Mouse (Mus musculus) embryonic stem cell, embryonic (primary cell): ENCODE measurements around the gene Fam25c.

Source experiments
- CTCF ChIA-PET, 4 experiments: fragments of 300-600 bp in 2 of 4; fragments of 350-600 bp in 2 of 4; sonication (Branson Sonifier 250); formaldehyde crosslinking; loops; one replicate each; lab custom pipeline; 2022; ENCODE audit warnings: inconsistent platforms in 2 of 4; lab: Charles Lee
- POLR2A ChIA-PET, 4 experiments: fragments of 300-600 bp in 2 of 4; fragments of 350-600 bp in 2 of 4; sonication (Branson Sonifier 250); formaldehyde crosslinking; loops; one replicate each; lab custom pipeline; 2022; ENCODE audit warnings: antibody characterized with exemption in 4 of 4, inconsistent platforms in 1 of 4; lab: Charles Lee

The Fam25c gene

DNA sequence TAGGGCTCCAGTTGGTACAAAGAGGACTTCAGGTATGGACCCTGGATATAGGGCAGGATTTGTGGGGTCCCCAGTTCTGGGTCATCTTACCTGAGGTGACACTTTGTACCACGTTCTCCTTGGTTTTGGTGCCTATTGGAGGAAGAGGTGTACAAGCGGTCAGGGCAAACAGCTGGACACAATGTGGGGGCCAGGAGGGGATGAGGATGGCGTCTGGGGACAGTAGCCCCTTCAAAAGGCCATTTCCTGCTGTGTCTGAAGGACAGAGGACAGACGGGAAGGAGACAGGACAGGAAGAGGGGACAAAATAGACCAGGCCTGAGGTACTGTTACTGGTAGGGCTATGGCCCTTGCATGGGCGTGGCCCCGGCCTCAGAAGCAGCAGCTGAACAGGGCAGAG, 18.3 kb upstream of the Fam25c start:
- ChIA-PET CTCF (interaction anchor here in 1 of 4 experiments (1.1 to 2.6 kb wide), 6 partner anchors 25 to 293 kb away, joined by 3 to 27 read pairs (median 5); no protein-coding TSS in a partner anchor), POLR2A (interaction anchor here (0.6 to 45.1 kb wide), 7 partner anchors 12 to 301 kb away, joined by 3 to 2339 read pairs (median 153); partner anchors contain the start of genes Glud1 (in 2 of the 4), Shld2 (in 2 of the 4) and Fam25c (in 1 of the 4))

DNA sequence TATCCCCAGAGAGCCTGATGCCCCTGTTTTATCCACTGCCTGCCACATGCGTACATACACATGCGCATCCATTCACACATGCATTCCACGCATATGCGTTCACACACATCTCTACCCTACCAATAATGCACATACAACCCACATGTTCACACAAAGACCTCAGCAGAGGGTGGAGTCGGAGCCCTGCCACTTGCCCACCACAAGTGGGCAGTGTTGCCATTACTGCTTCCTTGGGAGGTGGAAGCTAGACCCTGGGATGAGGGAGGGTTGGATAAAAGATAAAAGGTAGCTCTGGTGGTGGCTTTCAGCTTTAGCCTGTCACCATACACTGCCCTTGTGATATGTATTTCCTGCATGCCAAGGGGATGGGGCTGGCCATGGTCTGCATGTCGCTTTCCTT, 17.4 kb upstream of the Fam25c start:
- ChIA-PET POLR2A (interaction anchor here in 3 of 4 experiments (0.6 to 45.1 kb wide), 20 partner anchors 9 to 288 kb away, joined by 3 to 2339 read pairs (median 5); partner anchors contain the start of genes Fam25c (in 1 of the 3), Glud1 (in 1 of the 3) and Shld2 (in 1 of the 3)), CTCF (interaction anchor here (0.5 to 2.6 kb wide), 54 partner anchors 8 to 413 kb away, joined by 3 to 29 read pairs (median 4); partner anchors contain the start of gene Fam25c (in 1 of the 4))

DNA sequence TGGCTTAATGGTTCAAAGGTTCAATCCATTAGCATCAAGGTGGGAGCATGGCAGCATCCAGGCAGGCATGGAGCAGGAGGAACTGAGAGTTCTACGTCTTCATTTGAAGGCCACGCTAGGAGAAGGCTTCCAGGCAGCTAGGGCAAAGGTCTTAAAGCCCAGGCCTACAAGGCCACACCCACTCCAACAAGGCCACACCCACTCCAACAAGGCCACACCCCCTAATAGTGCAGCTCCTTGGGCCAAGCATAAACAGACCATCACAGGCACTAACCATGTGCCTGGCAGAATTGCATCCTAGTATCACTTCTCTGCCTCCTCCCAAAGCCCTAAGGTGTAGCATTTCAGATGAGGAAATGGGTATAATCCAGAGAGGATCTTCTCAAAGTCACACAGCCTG, 16.5 kb upstream of the Fam25c start:
- POLR2A ChIA-PET, result interaction anchor here (0.6 to 45.1 kb wide), 17 partner anchors 9 to 289 kb away, joined by 3 to 2339 read pairs (median 5); partner anchors contain the start of genes Fam25c (in 1 of the 4), Glud1 (in 1 of the 4) and Shld2 (in 1 of the 4)
- CTCF ChIA-PET, result interaction anchor here (0.7 to 2.6 kb wide), 31 partner anchors 8 to 413 kb away, joined by 3 to 29 read pairs (median 4); partner anchors contain the start of gene Fam25c (in 1 of the 4)

- POLR2A ChIA-PET, result interaction anchor here in 2 of 4 experiments (2.4 to 61.1 kb wide), 4 partner anchors 9 to 30 kb away, joined by 10 to 2339 read pairs (median 1248); partner anchors contain the start of genes Fam25c (in 1 of the 2), Glud1 (in 1 of the 2), Mmrn2 (in 1 of the 2) and Shld2 (in 1 of the 2)
- CTCF ChIA-PET, result interaction anchor here in 1 of 4 experiments (2.4 kb wide), 1 partner anchor 31 kb away, joined by 14 read pairs; no protein-coding TSS in a partner anchor
Measured at GRCm38 (mm10) chr14:34370921-34371320, 15.7 kb upstream of the Fam25c start.

DNA sequence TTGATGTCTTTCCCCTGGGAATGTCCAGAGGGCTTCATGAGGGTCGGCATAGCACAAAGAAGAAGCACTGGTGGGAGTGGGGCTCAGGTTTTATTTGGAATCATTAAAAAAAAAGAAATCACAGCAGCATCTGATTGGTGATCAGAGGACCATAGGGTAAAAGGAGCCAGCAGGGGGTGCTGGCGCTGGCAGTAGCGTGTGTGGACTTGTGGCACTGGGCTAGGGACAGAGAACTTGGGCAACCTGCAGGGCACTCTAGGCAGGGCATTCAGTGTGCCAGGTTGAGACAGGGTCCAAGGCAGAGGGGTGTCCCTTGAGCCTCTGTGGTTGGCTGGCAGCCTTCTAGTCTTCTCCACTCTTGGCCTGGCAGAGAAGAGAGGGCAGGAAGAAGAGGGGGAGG, 15.0 kb upstream of the Fam25c start:
- ChIA-PET CTCF (no interaction called here), POLR2A (interaction anchor here in 2 of 4 experiments (3.7 to 61.1 kb wide), 3 partner anchors 8 to 30 kb away, joined by 34 to 2339 read pairs (median 2339); partner anchors contain the start of genes Fam25c (in 1 of the 2), Glud1 (in 1 of the 2), Mmrn2 (in 1 of the 2) and Shld2 (in 1 of the 2))

DNA sequence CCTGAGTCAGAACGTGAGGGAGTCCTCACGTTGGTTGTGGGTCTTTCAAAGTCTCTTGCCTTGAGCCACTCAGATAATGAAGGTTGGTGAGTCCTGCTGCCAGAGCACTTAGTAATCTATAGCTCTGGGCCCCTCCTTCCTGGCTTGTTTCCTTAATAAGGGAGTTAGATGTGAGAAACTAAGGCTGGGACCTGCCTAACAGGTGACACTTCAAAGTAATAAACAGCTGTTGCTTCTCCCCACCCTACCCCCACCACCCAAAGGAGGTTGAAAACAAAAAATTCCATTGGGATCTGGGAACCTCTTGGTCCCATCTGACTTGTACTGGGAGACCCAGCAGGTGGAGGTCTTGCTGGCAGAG, 9.9 kb upstream of the Fam25c start:
- ChIA-PET POLR2A (interaction anchor here in 3 of 4 experiments (0.7 to 61.1 kb wide), 16 partner anchors 6 to 285 kb away, joined by 3 to 2339 read pairs (median 4); partner anchors contain the start of genes Fam25c (in 3 of the 3), Mmrn2 (in 3 of the 3), Sncg (in 3 of the 3) and Glud1 (in 2 of the 3)), CTCF (interaction anchor here in 3 of 4 experiments (0.6 to 1.5 kb wide), 3 partner anchors 19 to 43 kb away, joined by 3 to 4 read pairs (median 3); no protein-coding TSS in a partner anchor)

DNA sequence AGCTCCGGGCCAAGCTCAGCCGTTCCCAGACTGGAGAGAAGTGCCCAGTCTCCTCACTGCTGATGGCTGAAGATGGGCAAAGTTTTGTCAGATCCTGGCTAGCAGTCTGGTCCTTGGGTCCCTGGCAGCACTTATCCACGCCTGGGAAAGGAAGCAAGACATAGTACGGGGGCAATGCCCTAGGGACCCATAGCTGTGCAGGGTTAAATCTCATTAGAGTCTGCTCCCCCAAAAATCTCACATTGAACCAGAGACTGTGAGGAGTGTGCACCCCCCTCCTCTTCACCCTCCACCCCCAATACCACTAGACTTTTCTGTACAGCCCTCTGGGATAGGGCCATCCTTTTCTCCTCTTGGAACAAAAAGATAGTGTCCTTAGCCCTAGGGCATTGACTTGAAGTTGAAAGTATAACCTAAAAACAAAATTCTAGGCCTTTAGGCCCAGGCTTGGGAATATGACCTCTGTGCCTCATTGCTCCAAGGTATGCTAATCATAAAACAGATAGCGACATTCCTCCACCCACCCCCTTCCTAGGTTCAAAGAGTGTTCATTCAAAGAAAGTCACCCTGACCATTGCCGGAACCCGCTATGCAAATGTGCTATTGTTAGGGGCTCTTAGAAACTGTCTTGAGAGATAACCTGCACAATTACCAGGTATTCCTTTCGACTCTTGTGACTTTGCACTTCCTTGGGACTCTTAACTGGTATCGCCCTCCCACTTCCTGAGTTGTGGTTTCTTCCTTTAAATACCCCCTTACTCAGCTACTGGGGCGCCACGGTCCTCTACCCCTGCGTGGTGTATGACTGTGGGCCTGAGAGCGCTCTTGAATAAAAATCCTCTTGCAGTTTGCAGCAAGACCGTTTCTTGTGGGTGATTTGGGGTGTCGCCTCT, 9.3 kb upstream of the Fam25c start:
- CTCF ChIA-PET, result interaction anchor here (0.7 to 3.6 kb wide), 20 partner anchors 8 to 284 kb away, joined by 3 to 29 read pairs (median 6); partner anchors contain the start of gene Fam25c (in 1 of the 4)

GRCm38 (mm10) chr14:34363490-34364253, 8.4 kb upstream of the Fam25c start:
- CTCF ChIA-PET, result interaction anchor here (0.6 to 3.6 kb wide), 26 partner anchors 9 to 283 kb away, joined by 3 to 29 read pairs (median 5); partner anchors contain the start of gene Fam25c (in 1 of the 4)
- POLR2A ChIA-PET, result interaction anchor here (0.5 to 61.1 kb wide), 87 partner anchors 4 to 411 kb away, joined by 3 to 2339 read pairs (median 5); partner anchors contain the start of genes Fam25c (in 3 of the 4), Mmrn2 (in 3 of the 4), Sncg (in 3 of the 4) and Glud1 (in 2 of the 4)

More for the DNA sequence above, 9.3 kb upstream of the Fam25c start:
- POLR2A ChIA-PET, result interaction anchor here (0.7 to 61.1 kb wide), 69 partner anchors 5 to 410 kb away, joined by 3 to 2339 read pairs (median 6); partner anchors contain the start of genes Fam25c (in 3 of the 4), Mmrn2 (in 3 of the 4), Sncg (in 3 of the 4) and Glud1 (in 2 of the 4)

DNA sequence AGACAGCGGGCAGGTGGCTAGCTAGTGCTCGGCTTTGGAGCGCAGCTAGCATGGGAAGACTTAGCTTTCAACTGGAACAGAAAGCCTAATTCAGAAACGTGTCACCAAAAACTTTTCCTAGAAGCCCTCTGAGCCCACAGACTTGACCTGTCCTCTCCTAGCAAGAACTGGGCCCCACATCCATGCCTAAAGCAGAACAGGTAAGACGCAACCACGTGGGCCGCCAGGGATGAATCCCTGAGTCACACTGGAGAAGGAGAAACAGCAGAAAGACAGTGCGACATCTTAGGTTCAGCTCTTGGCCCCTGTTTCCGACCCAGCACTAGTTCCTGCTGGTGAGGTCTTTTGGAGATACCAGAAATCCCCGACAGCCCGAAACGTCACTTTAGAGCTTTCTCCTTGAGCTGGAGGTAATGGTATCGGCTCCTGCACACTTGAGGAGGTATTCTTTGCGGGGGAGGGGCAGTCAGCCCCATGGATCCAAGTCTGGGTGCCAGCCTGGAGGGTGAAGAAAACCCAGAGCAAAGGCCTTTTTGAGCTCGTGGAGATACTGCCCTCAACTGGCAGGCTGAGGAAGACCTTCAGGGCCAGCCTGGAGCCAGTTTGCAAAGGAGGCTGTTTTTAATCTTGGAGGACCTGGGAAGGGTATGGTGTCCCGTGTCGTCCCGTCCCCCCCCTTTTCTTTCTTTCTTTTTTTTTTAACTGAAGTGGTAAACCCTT, 7.7 kb upstream of the Fam25c start:
- POLR2A ChIA-PET, result interaction anchor here (0.5 to 61.1 kb wide), 94 partner anchors 4 to 412 kb away, joined by 3 to 2339 read pairs (median 5); partner anchors contain the start of genes Glud1 (in 3 of the 4), Mmrn2 (in 3 of the 4), Shld2 (in 3 of the 4) and Sncg (in 3 of the 4)
- CTCF ChIA-PET, result interaction anchor here (0.5 to 3.6 kb wide), 30 partner anchors 8 to 282 kb away, joined by 3 to 29 read pairs (median 4); partner anchors contain the start of gene Fam25c (in 1 of the 4)

- POLR2A ChIA-PET, result interaction anchor here (0.5 to 61.1 kb wide), 60 partner anchors 3 to 412 kb away, joined by 3 to 2339 read pairs (median 6); partner anchors contain the start of genes Glud1 (in 3 of the 4), Mmrn2 (in 3 of the 4), Shld2 (in 3 of the 4) and Sncg (in 3 of the 4)
- CTCF ChIA-PET, result interaction anchor here in 3 of 4 experiments (0.6 to 3.6 kb wide), 16 partner anchors 9 to 1890 kb away, joined by 3 to 29 read pairs (median 5); no protein-coding TSS in a partner anchor
Measured at GRCm38 (mm10) chr14:34362135-34362534, 6.9 kb upstream of the Fam25c start.

GRCm38 (mm10) chr14:34360251-34360650, 5.0 kb upstream of the Fam25c start:
- ChIA-PET POLR2A (interaction anchor here (0.6 to 61.1 kb wide), 33 partner anchors 1 to 414 kb away, joined by 3 to 2339 read pairs (median 5); partner anchors contain the start of genes Mmrn2 (in 3 of the 4), Sncg (in 3 of the 4), Fam25c (in 2 of the 4) and Glud1 (in 2 of the 4)), CTCF (interaction anchor here in 2 of 4 experiments (0.6 to 2.6 kb wide), 6 partner anchors 12 to 1048 kb away, joined by 3 to 14 read pairs (median 6); no protein-coding TSS in a partner anchor)

GRCm38 (mm10) chr14:34359676-34360244, 4.5 kb upstream of the Fam25c start:
- ChIA-PET POLR2A (interaction anchor here (0.6 to 61.1 kb wide), 44 partner anchors 0 to 415 kb away, joined by 3 to 2339 read pairs (median 5); partner anchors contain the start of genes Mmrn2 (in 3 of the 4), Sncg (in 3 of the 4), Fam25c (in 2 of the 4) and Glud1 (in 2 of the 4)), CTCF (interaction anchor here in 3 of 4 experiments (0.6 to 2.6 kb wide), 8 partner anchors 13 to 1047 kb away, joined by 3 to 14 read pairs (median 6); no protein-coding TSS in a partner anchor)

GRCm38 (mm10) chr14:34357671-34358455, 2.6 kb upstream of the Fam25c start:
- ChIA-PET POLR2A (interaction anchor here (0.9 to 61.1 kb wide), 26 partner anchors 2 to 203 kb away, joined by 3 to 2339 read pairs (median 7); partner anchors contain the start of genes Mmrn2 (in 3 of the 4), Sncg (in 3 of the 4), Fam25c (in 2 of the 4) and Glud1 (in 2 of the 4)), CTCF (interaction anchor here in 2 of 4 experiments (0.6 to 2.6 kb wide), 4 partner anchors 12 to 434 kb away, joined by 3 to 14 read pairs (median 6); no protein-coding TSS in a partner anchor)

GRCm38 (mm10) chr14:34354456-34354855, 777 bp downstream of the Fam25c start:
- CTCF ChIA-PET, result interaction anchor here in 2 of 4 experiments (1.5 to 1.7 kb wide), 2 partner anchors 9 to 18 kb away, joined by 3 to 5 read pairs; no protein-coding TSS in a partner anchor
- POLR2A ChIA-PET, result interaction anchor here (0.6 to 61.1 kb wide), 18 partner anchors 3 to 323 kb away, joined by 3 to 2339 read pairs (median 4); partner anchors contain the start of genes Fam25c (in 2 of the 4), Glud1 (in 1 of the 4), Ldb3 (in 1 of the 4) and Mmrn2 (in 1 of the 4)
